Mouse (Mus musculus): ENCODE results near the gene Dcst2.

DNA sequence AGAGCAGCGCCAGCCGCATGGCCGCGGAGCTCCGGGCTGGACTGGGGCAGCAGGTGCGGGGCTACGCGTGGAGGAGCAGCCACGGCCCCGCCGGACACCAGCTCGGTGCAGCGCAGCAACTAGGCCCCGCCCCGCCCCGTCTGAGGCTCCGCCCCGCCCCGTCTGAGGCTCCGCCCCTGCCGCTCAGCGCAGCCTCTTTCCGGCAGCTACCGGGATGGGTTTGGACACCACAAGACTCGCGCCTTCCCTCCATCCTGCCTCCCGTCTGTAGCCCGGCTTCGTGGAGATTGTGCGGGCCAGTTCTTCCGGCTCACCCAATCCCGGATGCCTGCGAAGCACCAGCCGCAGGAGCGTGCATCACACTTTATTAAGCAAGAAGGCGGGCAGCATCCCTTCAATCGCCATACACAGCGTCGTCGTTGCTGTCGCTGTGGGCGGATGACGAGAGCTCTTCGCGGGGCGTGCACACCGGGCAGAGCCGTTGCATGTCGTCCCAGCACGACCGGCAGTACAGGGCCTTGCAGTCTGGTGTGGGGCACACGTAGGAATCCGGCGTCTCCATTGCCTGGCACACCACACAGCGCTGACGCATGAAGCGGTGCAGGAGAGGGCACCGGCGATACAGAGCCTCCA is 11.8 kb upstream of the Dcst2 start, which contains the start of gene Adam15:
- TF ChIP-seq POLR2A (IDR thresholded peaks at IDR 0.05; ENCODE audit: low read depth, low read length) (no peak), CTCF (IDR thresholded peaks at IDR 0.05; ENCODE audit: extremely low read depth, insufficient read depth, insufficient read length, insufficient replicate concordance) (no peak)
